Mouse (Mus musculus) lung, embryonic 14.5 days (tissue): ENCODE measurements around the gene Sfxn5. TPM values are rescaled to one million over a fixed set of nuclear protein-coding genes. Genes with fewer than 3 reads are reported as not detected.
A peak's percentile ranks its signal among the peaks of the same experiment; 100 is the strongest.

Experiments
- ATAC-seq: fragments of 200-750 bp; cut with Nextera tagmentation; 2 replicates; pipeline ENCODE4 v1.8.0; 2017; ENCODE audit warnings: mild to moderate bottlenecking, moderate TSS enrichment, moderate library complexity; ENCODE audit not compliant: insufficient read depth
- DNase-seq: peaks from one replicate; pipeline ENCODE4 v3.0.0-alpha.2; 2015
- H3K27ac ChIP-seq: fragments of 300-500 bp; sonication (generic); 2 replicates; pipeline ENCODE4 v1.5.1; 2014; ENCODE audit warnings: low read depth, mild to moderate bottlenecking, moderate library complexity
- H3K27me3 ChIP-seq: fragments of 300-500 bp; sonication (generic); 2 replicates; pipeline ENCODE4 v1.6.1; 2014; ENCODE audit warnings: low read length, control low read depth; ENCODE audit not compliant: insufficient read depth
- H3K36me3 ChIP-seq: fragments of 300-500 bp; sonication (generic); 2 replicates; pipeline ENCODE4 v1.6.1; 2014; ENCODE audit warnings: control low read depth; ENCODE audit not compliant: insufficient read depth
- H3K4me1 ChIP-seq: fragments of 300-500 bp; sonication (generic); 2 replicates; pipeline ENCODE4 v1.6.1; 2014; ENCODE audit warnings: antibody characterized with exemption, control low read depth; ENCODE audit not compliant: insufficient read depth
- H3K4me2 ChIP-seq: fragments of 300-500 bp; sonication (generic); 2 replicates; pipeline ENCODE4 v1.6.1; 2014; ENCODE audit warnings: mild to moderate bottlenecking
- H3K4me3 ChIP-seq: fragments of 300-500 bp; sonication (generic); 2 replicates; pipeline ENCODE4 v1.5.1; 2014; ENCODE audit warnings: low read depth, low read length
- H3K9ac ChIP-seq: fragments of 300-500 bp; sonication (generic); 2 replicates; pipeline ENCODE4 v1.6.1; 2014
- H3K9me3 ChIP-seq: fragments of 300-500 bp; sonication (generic); 2 replicates; pipeline ENCODE4 v1.6.1; 2016; ENCODE audit warnings: low read depth, low read length, control low read depth
- CTCF ChIP-seq: IDR thresholded peaks from 2 replicates; pipeline ENCODE4 v1.5.1; 2016; ENCODE audit warnings: antibody characterized with exemption, low read depth
- WGBS: fragments of 180-500 bp; shearing (Covaris S2); extraction: QIAGEN DNeasy Blood & Tissue Kit; methylation state at CpG from one replicate; pipeline ENCODE4 v1.1.7; 2014; 5-methylcytosine and 5-hydroxymethylcytosine counted together
- polyA plus RNA-seq: library from polyadenylated mRNA; unstranded; fragments of >200 nt; fragmentation: Nextera tagmentation; extraction: Ambion mirVana; gene quantifications from 2 replicates; pipeline ENCODE4 v1.2.1, GENCODE M21; 2014

The Sfxn5 gene
- polyA plus RNA-seq, 1 experiment from 2014 or later: 8.3 TPM

- no peaks in the 10 kb centered on the region for H3K36me3 ChIP-seq
- no peak overlapping the region for H3K4me2 ChIP-seq
- H3K27me3 ChIP-seq: no peaks in the 10 kb centered on the region
- H3K9ac ChIP-seq: no peak overlapping the region
- peak; percentile 19 for DNase-seq
- H3K4me1 ChIP-seq: peaks cover 3% of the 10 kb centered on the region; the same call in 1 of the 2 replicates
- TF ChIP-seq CTCF: no peak
- ATAC-seq: peak; percentile 69; the same call in 1 of the 2 replicates
- no peak overlapping the region for H3K4me3 ChIP-seq
- no peaks in the 10 kb centered on the region for H3K9me3 ChIP-seq
- WGBS: 23% methylated on average over 4 of the region's 4 CpGs
- 0 out of 2 replicates have a peak overlapping the region, but pooled peaks have one; percentile 19 for H3K27ac ChIP-seq
Measured at GRCm38 (mm10) chr6:85220917-85221316, 112.3 kb downstream of the Sfxn5 start.

GRCm38 (mm10) chr6:85219706-85220105 lies 113.5 kb downstream of the Sfxn5 start:
- DNase-seq (no peak), ATAC-seq (no peak)
- H3K27me3 ChIP-seq: no peaks in the 10 kb centered on the region
- no peak overlapping the region for H3K27ac ChIP-seq
- H3K4me1 ChIP-seq: peaks cover 3% of the 10 kb centered on the region; the same call in 1 of the 2 replicates
- 87% methylated on average over 11 of the region's 11 CpGs for WGBS
- no peak overlapping the region for H3K4me3 ChIP-seq
- TF ChIP-seq CTCF: no peak
- no peak overlapping the region for H3K9ac ChIP-seq
- no peaks in the 10 kb centered on the region for H3K9me3 ChIP-seq
- H3K4me2 ChIP-seq: no peak overlapping the region
- H3K36me3 ChIP-seq: no peaks in the 10 kb centered on the region

- no peak overlapping the region for H3K27ac ChIP-seq
- no peak for TF ChIP-seq CTCF
- no peak overlapping the region for H3K4me3 ChIP-seq
- H3K9me3 ChIP-seq: no peaks in the 10 kb centered on the region
- H3K9ac ChIP-seq: no peak overlapping the region
- no peaks in the 10 kb centered on the region for H3K27me3 ChIP-seq
- H3K4me1 ChIP-seq: peaks cover 3% of the 10 kb centered on the region; the same call in 1 of the 2 replicates
- peak; percentile 52; the same call in 1 of the 2 replicates for ATAC-seq
- H3K4me2 ChIP-seq: no peak overlapping the region
- 38% methylated on average over 5 of the region's 5 CpGs for WGBS
- no peaks in the 10 kb centered on the region for H3K36me3 ChIP-seq
- DNase-seq: no peak
Measured at GRCm38 (mm10) chr6:85218684-85219445, 114.4 kb downstream of the Sfxn5 start.

GRCm38 (mm10) chr6:85218251-85218650 lies 115.0 kb downstream of the Sfxn5 start:
- Histone ChIP-seq H3K27me3 (no peaks in the 10 kb centered on the region), H3K4me1 (peaks cover 3% of the 10 kb centered on the region; the same call in 1 of the 2 replicates), H3K9me3 (no peaks in the 10 kb centered on the region), H3K27ac (no peak overlapping the region), H3K4me3 (no peak overlapping the region), H3K4me2 (no peak overlapping the region), H3K9ac (no peak overlapping the region), H3K36me3 (no peaks in the 10 kb centered on the region)
- no peak for TF ChIP-seq CTCF
- no peak for ATAC-seq
- WGBS: 45% methylated on average over 4 of the region's 4 CpGs
- no peak for DNase-seq

GRCm38 (mm10) chr6:85210686-85211085 lies 122.5 kb downstream of the Sfxn5 start:
- Histone ChIP-seq H3K9me3 (no peaks in the 10 kb centered on the region), H3K27ac (no peak overlapping the region), H3K36me3 (no peaks in the 10 kb centered on the region), H3K9ac (no peak overlapping the region), H3K4me3 (no peak overlapping the region), H3K4me2 (no peak overlapping the region), H3K4me1 (no peaks in the 10 kb centered on the region), H3K27me3 (no peaks in the 10 kb centered on the region)
- no peak for ATAC-seq
- no peak for DNase-seq
- TF ChIP-seq CTCF: no peak
- 16% methylated on average over 1 of the region's 1 CpGs for WGBS

- ATAC-seq: no peak
- TF ChIP-seq CTCF: no peak
Measured at GRCm38 (mm10) chr6:85209226-85209967, 123.8 kb downstream of the Sfxn5 start.

GRCm38 (mm10) chr6:85207345-85207744 lies 125.9 kb downstream of the Sfxn5 start:
- no peak for TF ChIP-seq CTCF
- Histone ChIP-seq H3K9ac (no peak overlapping the region), H3K27me3 (no peaks in the 10 kb centered on the region), H3K4me3 (no peak overlapping the region), H3K36me3 (no peaks in the 10 kb centered on the region), H3K4me2 (no peak overlapping the region), H3K9me3 (no peaks in the 10 kb centered on the region), H3K27ac (no peak overlapping the region), H3K4me1 (no peaks in the 10 kb centered on the region)
- ATAC-seq (no peak), DNase-seq (no peak)
- 65% methylated on average over 5 of the region's 5 CpGs for WGBS

More at GRCm38 (mm10) chr6:85209226-85209967, 123.8 kb downstream of the Sfxn5 start:
- Histone ChIP-seq H3K9me3 (no peaks in the 10 kb centered on the region), H3K27me3 (no peaks in the 10 kb centered on the region), H3K4me1 (no peaks in the 10 kb centered on the region), H3K27ac (no peak overlapping the region), H3K36me3 (no peaks in the 10 kb centered on the region), H3K4me3 (no peak overlapping the region), H3K9ac (no peak overlapping the region), H3K4me2 (no peak overlapping the region)
- 63% methylated on average over 9 of the region's 9 CpGs for WGBS
- DNase-seq: peak; percentile 41
